Mouse (Mus musculus) adrenal gland, adult 8-10 months (tissue): ENCODE data around the gene Zfp935. TPM values are rescaled to one million over a fixed set of nuclear protein-coding genes. Genes with fewer than 3 reads are reported as not detected.
"Not testable (repeated sequence)": the region's sequence is repeated elsewhere in the genome, so short reads cannot be mapped to it uniquely, and the experiment has no call there.

ENCODE experiments used
- DNase-seq: peaks from one replicate; pipeline ENCODE4 v3.0.0; 2022
- microRNA-seq, 2 experiments: library from miRNA; unstranded; fragments of <30 nt; microRNA quantifications; one replicate each; pipeline ENCODE4 v1.2.0; 2022
- total RNA-seq, 4 experiments: library from RNA; stranded (reverse); gene quantifications; 2 replicates each; pipeline ENCODE4 v1.2.4; 2022

The Zfp935 gene
- not detected for total RNA-seq

DNA sequence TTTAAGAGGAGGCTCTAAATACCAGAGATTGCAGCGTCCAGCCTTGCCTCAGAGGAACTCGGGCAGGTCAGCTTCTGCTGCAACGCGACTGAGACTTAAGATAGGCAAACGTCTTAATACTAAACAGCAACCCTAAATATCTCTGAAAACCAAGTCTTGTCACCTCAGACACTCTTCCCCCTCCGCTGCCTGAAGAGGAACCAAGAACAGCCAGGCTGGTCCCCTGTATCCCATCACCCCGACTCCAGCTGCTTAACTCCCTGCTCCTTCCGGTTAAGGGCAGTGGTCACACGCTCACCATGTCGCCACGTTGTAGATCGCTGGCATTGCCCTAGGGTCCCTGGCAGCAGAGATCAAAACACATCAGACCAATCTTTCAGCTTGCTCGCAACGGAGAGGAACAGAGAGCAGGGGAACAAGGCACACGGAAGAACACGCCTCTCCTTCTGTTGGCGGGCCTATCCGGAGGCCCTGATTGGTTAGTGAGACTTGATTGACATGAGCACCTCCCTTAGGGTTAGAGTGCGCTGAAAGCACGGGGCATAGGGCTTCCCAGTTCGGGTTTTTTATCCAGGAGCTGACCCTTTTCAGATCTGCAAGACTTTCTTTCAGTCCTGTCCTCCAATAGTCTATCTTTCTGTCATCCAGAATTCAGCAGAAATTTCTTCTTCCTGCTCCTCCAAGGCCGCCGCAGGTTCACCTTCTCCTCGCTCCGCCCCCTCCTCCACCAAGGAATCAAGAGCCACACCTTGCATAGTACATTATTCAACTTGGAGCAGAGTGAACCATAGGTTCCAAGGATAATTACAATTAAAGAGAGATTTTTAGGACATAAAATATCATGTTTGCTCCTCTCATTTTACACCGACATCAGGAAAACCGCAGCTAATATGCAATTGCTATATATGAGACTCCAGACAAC lies at the start of gene Zfp935:
Zfp935 (minus strand) TSS at position 323 of the 922 bp plus-strand sequence.
- DNase-seq: peak; percentile 76

- not testable (repeated sequence) for DNase-seq
These were observed 12.8 kb upstream of the Zfp935 start, which contains the start of gene Zfp934 for GRCm38 (mm10) chr13:62571099-62571498. Gene Zfp934 (minus strand): TSS chr13:62571199.

- not testable (repeated sequence) for DNase-seq
These were observed 3.4 kb upstream of the Zfp935 start for GRCm38 (mm10) chr13:62561696-62562095.

GRCm38 (mm10) chr13:62530129-62530528 lies 28.2 kb downstream of the Zfp935 start:
- DNase-seq: not testable (repeated sequence)

- not testable (repeated sequence) for DNase-seq
These were observed 47.5 kb downstream of the Zfp935 start for GRCm38 (mm10) chr13:62510641-62511420.

GRCm38 (mm10) chr13:62472661-62473060 lies 85.7 kb downstream of the Zfp935 start:
- not testable (repeated sequence) for DNase-seq

GRCm38 (mm10) chr13:62469947-62470346 lies 88.4 kb downstream of the Zfp935 start:
- not testable (repeated sequence) for DNase-seq

DNA sequence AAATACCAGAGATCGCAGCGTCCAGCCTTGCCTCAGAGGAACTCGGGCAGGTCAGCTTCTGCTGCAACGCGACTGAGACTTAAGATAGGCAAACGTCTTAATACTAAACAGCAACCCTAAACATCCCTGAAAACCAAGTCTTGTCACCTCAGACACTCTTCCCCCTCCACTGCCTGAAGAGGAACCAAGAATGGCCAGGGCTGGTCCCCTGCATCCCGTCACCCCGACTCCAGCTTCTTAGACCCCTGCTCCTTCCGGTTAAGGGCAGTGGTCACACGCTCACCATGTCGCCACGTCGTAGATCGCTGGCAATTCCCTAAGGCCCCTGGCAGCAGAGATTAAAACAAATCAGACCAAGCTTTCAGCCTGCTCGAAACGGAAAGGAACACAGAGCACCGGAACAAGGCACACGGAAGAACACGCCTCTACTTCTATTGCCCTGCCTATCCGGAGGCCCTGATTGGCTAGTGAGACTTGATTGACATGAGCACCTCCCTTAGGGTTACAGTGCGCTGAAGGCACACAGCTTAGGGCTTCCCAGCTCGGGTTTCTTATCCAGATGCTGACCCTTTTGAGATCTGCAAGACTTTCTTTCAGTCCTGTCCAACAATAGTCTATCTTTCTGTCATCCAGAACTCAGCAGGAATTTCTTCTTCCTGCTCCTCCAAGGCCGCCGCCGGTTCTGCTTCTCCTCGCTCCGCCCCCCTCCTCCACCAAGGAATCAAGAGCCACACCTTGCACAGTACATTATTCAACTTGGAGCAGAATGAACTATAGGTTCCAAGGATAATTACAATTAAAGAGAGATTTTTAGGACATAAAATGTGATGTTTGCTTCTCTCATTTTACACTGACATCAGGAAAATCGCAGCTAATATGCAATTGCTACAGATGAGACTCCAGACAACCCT lies 91.6 kb downstream of the Zfp935 start, which contains the start of gene Gm49359:
Gm49359 (minus strand) TSS at position 409 of the 911 bp plus-strand sequence.
- peak; percentile 86 for DNase-seq

Small RNAs within 50 kb of the gene (microRNA-seq; reads per million reads assigned to microRNA genes)
- gene Gm22256: 0.50 to 0.70 reads per million in 2 experiments

Other genes starting within 250 kb of the Zfp935 start
- 1 to 10 TPM in 3 of 4 experiments, under 1 TPM in 1; 0.73 to 1.6 (median 1.1) TPM for gene Gm3604, start 175.3 kb downstream of the Zfp935 start, total RNA-seq
- 10 to 100 TPM; 10.7 to 14.4 (median 12.1) TPM for gene Gm49359, start 91.7 kb downstream of the Zfp935 start, total RNA-seq
- gene Zfp934, start 12.7 kb upstream of the Zfp935 start, total RNA-seq: 1 to 10 TPM; 3.6 to 7.2 (median 5.6) TPM
- gene 6720489N17Rik, start 65.7 kb upstream of the Zfp935 start, total RNA-seq: 1 to 10 TPM in 3 of 4 experiments, under 1 TPM in 1; 0.96 to 2.2 (median 1.6) TPM
- 10 to 100 TPM in 1 of 4 experiments, 1 to 10 TPM in 3; 4.4 to 10.4 (median 7.1) TPM for gene Platr25, start 202.2 kb upstream of the Zfp935 start, total RNA-seq
- 1 to 10 TPM; 1.3 to 6.8 (median 3.1) TPM for gene Gm5141, start 227.3 kb upstream of the Zfp935 start, total RNA-seq